21 mouse cellular contexts compared by ENCODE assay signal in genomic region chr14:61642668-61643067, GRCm38 (mm10). TPM values are rescaled to one million over a fixed set of nuclear protein-coding genes. Genes with fewer than 3 reads are reported as not detected.
"Had no signal": no experiment of that assay in that cellular context is flagged by ENCODE, and none has a peak within 500 bp of the region (broad histone marks: within the 10 kb centered on the region; RNA-seq: fewer than 3 reads in every experiment).

No protein-coding gene starts in this region.

- H3K27ac ChIP-seq: liver, embryonic 12.5 days; liver, embryonic 14.5 days; midbrain, embryonic 10.5 days; midbrain, embryonic 12.5 days; neural tube, embryonic 13.5 days; neural tube, embryonic 15.5 days had no signal

- H3K27me3 ChIP-seq: liver, embryonic 12.5 days; midbrain, embryonic 12.5 days; neural tube, embryonic 13.5 days; neural tube, embryonic 15.5 days had no signal

- H3K4me2 ChIP-seq: liver, embryonic 12.5 days; lung, embryonic 14.5 days; midbrain, embryonic 12.5 days; neural tube, embryonic 13.5 days; neural tube, embryonic 15.5 days had no signal

- H3K4me1 ChIP-seq: midbrain, embryonic 12.5 days; neural tube, embryonic 13.5 days had no signal

- H3K9me3 ChIP-seq: liver, embryonic 12.5 days; midbrain, embryonic 10.5 days; midbrain, embryonic 12.5 days; neural tube, embryonic 13.5 days; neural tube, embryonic 15.5 days had no signal

- H3K36me3 ChIP-seq: midbrain, embryonic 12.5 days; neural tube, embryonic 13.5 days; neural tube, embryonic 15.5 days had no signal

- H3K4me3 ChIP-seq: liver, embryonic 12.5 days; midbrain, embryonic 10.5 days; midbrain, embryonic 12.5 days; myocyte; neural tube, embryonic 13.5 days; neural tube, embryonic 15.5 days had no signal

- DNase-seq: lung, embryonic 14.5 days; midbrain, embryonic 14.5 days; retina, postnatal 1 day; right cerebral cortex, adult 18-20 months; right cerebral cortex, postnatal 25 days; right cerebral cortex, postnatal 4 days; spleen, adult 18-20 months; thymus, adult 18-20 months; thymus, postnatal 14 days; thymus, postnatal 36 days had no signal

- ATAC-seq: liver, embryonic 12.5 days; midbrain, embryonic 16.5 days had no signal

- H3K9ac ChIP-seq: liver, embryonic 12.5 days; liver, embryonic 14.5 days; lung, embryonic 14.5 days; midbrain, embryonic 12.5 days; neural tube, embryonic 13.5 days; neural tube, embryonic 15.5 days had no signal

RNA-seq across cellular contexts. Expression of gene Kcnrg, which starts 35.4 kb away (rescaled TPM):
- total RNA-seq: liver, adult 2 months; megakaryocyte-erythroid progenitor cell, adult 5-6 weeks had no signal
- polyA plus RNA-seq: liver, adult 2 months; small intestine, adult 2 months had no signal
